ENCODE assay signal across 8 mouse cellular contexts in the genomic region with DNA sequence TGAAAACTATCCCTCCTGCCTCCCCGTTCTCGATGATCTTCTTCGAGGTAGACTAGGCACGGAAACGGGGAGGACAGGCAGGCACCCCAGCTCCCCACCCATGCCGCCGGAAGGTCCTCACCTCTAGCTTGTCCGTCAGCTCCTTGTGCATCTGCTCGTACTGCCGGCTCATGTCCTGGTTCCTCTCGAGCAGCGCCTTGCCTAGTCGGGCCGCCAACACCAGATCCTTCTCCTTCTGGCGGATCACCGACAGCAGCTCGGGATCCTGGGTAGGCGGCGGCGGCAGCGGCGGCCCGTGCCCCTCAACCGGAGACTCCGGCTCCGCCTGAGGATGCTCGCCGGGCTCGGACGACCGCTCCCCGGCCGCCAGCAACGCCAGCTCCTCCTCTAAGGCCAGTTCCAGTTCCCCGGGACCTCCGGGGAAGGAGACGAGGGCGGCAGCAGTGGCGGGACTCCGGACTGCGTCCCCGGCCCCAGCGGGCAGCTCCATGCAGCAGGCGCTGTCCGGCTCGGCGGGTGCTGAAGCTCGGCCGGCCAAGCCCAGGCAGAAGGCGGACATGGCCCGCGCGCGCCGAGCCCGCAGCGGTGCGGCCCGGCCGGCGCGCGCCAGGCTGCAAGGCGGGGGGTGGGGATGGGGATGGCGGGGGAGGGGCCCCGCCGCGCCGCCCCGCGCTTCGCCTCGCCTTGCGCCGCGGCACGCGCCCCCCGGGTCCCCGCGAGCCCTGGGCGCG. TPM values are rescaled to one million over a fixed set of nuclear protein-coding genes. Genes with fewer than 3 reads are reported as not detected.
DNase-seq lines count a peak whose midpoint lies in the region; ATAC-seq and TF ChIP-seq lines count a peak whose summit lies in the region.

Bicdl1 (minus strand) TSS at position 621 of the 731 bp plus-strand sequence.

- no peak for TF ChIP-seq CTCF in left cerebral cortex, adult 2 months (IDR thresholded peaks at IDR 0.05)

- 0 out of 2 replicates have a peak, but pooled peaks cover 3% of the 10 kb centered on the region for H3K27me3 ChIP-seq in hindbrain, embryonic 14.5 days (ENCODE audit: control insufficient read depth, insufficient read depth, low read length)

- ATAC-seq in hindbrain, embryonic 14.5 days (ENCODE audit: low FRiP score), result peak; percentile 26
- ATAC-seq in megakaryocyte, adult 5-6 weeks (ENCODE audit: poor library complexity, severe bottlenecking), result peak; percentile 74

- WGBS in hindbrain, embryonic 14.5 days, result under 1% methylated on average over 68 of the region's 83 CpGs

- H3K4me2 ChIP-seq in hindbrain, embryonic 14.5 days (replicated peaks), result peak within 1 kb of the TSS; percentile 72

- peaks cover 19% of the 10 kb centered on the region for H3K4me1 ChIP-seq in hindbrain, embryonic 14.5 days (replicated peaks; ENCODE audit: control insufficient read depth, insufficient read depth, low read length)

- intact Hi-C loops in left cerebral cortex, adult 2 months (cut with DNase I), result loop anchor here (2.0 to 5.0 kb wide), 2 partner anchors 78 to 191 kb away; no protein-coding TSS in a partner anchor

- peak within 1 kb of the TSS; percentile 99 for H3K27ac ChIP-seq in hindbrain, embryonic 14.5 days
- H3K27ac ChIP-seq in left cerebral cortex, adult 2 months, result peak within 1 kb of the TSS; percentile 92

- peak within 1 kb of the TSS; percentile 87 for H3K9ac ChIP-seq in hindbrain, embryonic 14.5 days

- no peaks in the 10 kb centered on the region for H3K9me3 ChIP-seq in hindbrain, embryonic 14.5 days (ENCODE audit: control insufficient read depth, low read length)

- peak within 1 kb of the TSS; percentile 92 for H3K4me3 ChIP-seq in hindbrain, embryonic 14.5 days (replicated peaks; ENCODE audit: low read length)
- peak within 1 kb of the TSS; percentile 90 for H3K4me3 ChIP-seq in left cerebral cortex, adult 2 months

- H3K36me3 ChIP-seq in hindbrain, embryonic 14.5 days (replicated peaks; ENCODE audit: control insufficient read depth, insufficient read depth), result no peaks in the 10 kb centered on the region

- peak; percentile 39 for DNase-seq in WW6 (ENCODE audit: low read depth, low spot score)
- peak; percentile 74 to 78 for DNase-seq in cerebellum, postnatal 25 days
- DNase-seq in gastrocnemius, adult 18-20 months (ENCODE audit: low spot score), result peak; percentile 70
- peak; percentile 68 for DNase-seq in hindbrain, embryonic 14.5 days (ENCODE audit: low spot score)
- peak; percentile 60 to 67 for DNase-seq in left cerebral cortex, adult 2 months (ENCODE audit: extremely low spot score in 1 of 2, low spot score in 2 of 2)
- peak; percentile 42 to 54 for DNase-seq in right cerebral cortex, adult 2 months (ENCODE audit: low spot score in 2 of 2)
- DNase-seq in urinary bladder, postnatal 14 days (ENCODE audit: low spot score), result peak; percentile 91

RNA-seq across cellular contexts. Expression of gene Bicdl1, which starts in this region (rescaled TPM):
- 1 to 10 TPM; 2.8 to 3.3 TPM for total RNA-seq in gastrocnemius, adult 18-20 months (2021)
- 36.2 and 37.8 TPM in 2 replicates for polyA plus RNA-seq in hindbrain, embryonic 14.5 days (2014; fragmentation: Nextera tagmentation; extraction: Ambion mirVana)
- total RNA-seq in left cerebral cortex, adult 2 months (2021), result 100 to 1,000 TPM; 164 to 172 TPM
- 0.73 and 1.3 TPM in 2 replicates for total RNA-seq in megakaryocyte, adult 5-6 weeks (2015)
- total RNA-seq in megakaryocyte, adult 5-6 weeks (2017), result 1.1 and 3.8 TPM in 2 replicates

Comparison
In these comparisons a context has a peak if more than half of its experiments do, and no peak if none do; other contexts are left out.
1. Peak in every context shown above with its lines: DNase-seq, ATAC-seq, H3K4me3 ChIP-seq and H3K27ac ChIP-seq.
2. RNA of gene Bicdl1 (total RNA-seq): 164 to 172 TPM in left cerebral cortex, adult 2 months; 0.73 to 3.8 TPM in megakaryocyte, adult 5-6 weeks and 2.8 to 3.3 TPM in gastrocnemius, adult 18-20 months; every median in the first group is over 10 times any median in the second.
3. DNase-seq: peak in every context shown above with its lines; median percentile 91 in urinary bladder, postnatal 14 days; 76 in cerebellum, postnatal 25 days; 70 in gastrocnemius, adult 18-20 months; 68 in hindbrain, embryonic 14.5 days; 64 in left cerebral cortex, adult 2 months; 48 in right cerebral cortex, adult 2 months; 39 in WW6.